Comparison of ENCODE assay signal across 18 mouse cellular contexts in genomic region chr2:164676916-164677685, GRCm38 (mm10). TPM values are rescaled to one million over a fixed set of nuclear protein-coding genes. Genes with fewer than 3 reads are reported as not detected.
"Had no signal": no experiment of that assay in that cellular context is flagged by ENCODE, and none has a peak within 500 bp of the region (broad histone marks: within the 10 kb centered on the region; RNA-seq: fewer than 3 reads in every experiment).

No protein-coding gene starts in this region.

- H3K27ac ChIP-seq: limb, embryonic 12.5 days; liver, embryonic 15.5 days; macrophage; midbrain, embryonic 13.5 days had no signal

- DNase-seq: kidney, adult 8-10 months; kidney, postnatal 36 days; liver; lung, embryonic 14.5 days; spleen, adult 18-20 months; thymus, postnatal 4 days had no signal

- H3K9me3 ChIP-seq: liver, embryonic 15.5 days had no signal

- ATAC-seq: intestine, embryonic 16.5 days; midbrain, embryonic 13.5 days had no signal

- H3K27me3 ChIP-seq: limb, embryonic 12.5 days; liver, embryonic 15.5 days; midbrain, embryonic 13.5 days had no signal

- H3K36me3 ChIP-seq: limb, embryonic 12.5 days; liver, embryonic 15.5 days; midbrain, embryonic 13.5 days had no signal

- H3K4me2 ChIP-seq: limb, embryonic 12.5 days; liver, embryonic 15.5 days; lung, embryonic 14.5 days; midbrain, embryonic 13.5 days had no signal

- H3K4me3 ChIP-seq: limb, embryonic 12.5 days; liver, embryonic 15.5 days; midbrain, embryonic 13.5 days had no signal

- H3K9ac ChIP-seq: limb, embryonic 12.5 days; liver, embryonic 15.5 days; lung, embryonic 14.5 days; midbrain, embryonic 13.5 days had no signal

RNA-seq across cellular contexts. Expression of gene Wfdc11, which starts 3.2 kb away (rescaled TPM):
- total RNA-seq: layer of hippocampus, adult 18-20 months; layer of hippocampus, postnatal 10 days; left cerebral cortex, postnatal 36 days; midbrain, postnatal 0 days had no signal
- polyA plus RNA-seq: intestine, embryonic 16.5 days; kidney, embryonic 16.5 days; limb, embryonic 12.5 days; liver, embryonic 15.5 days; lung, embryonic 14.5 days; macrophage; midbrain, embryonic 13.5 days; midbrain, postnatal 0 days; neural tube, embryonic 14.5 days; stomach, embryonic 14.5 days had no signal

RNA-seq across cellular contexts. Expression of gene Wfdc13, which starts 7.8 kb away (rescaled TPM):
- total RNA-seq: layer of hippocampus, adult 18-20 months; layer of hippocampus, postnatal 10 days; left cerebral cortex, postnatal 36 days; midbrain, postnatal 0 days had no signal
- polyA plus RNA-seq: limb, embryonic 12.5 days; liver, embryonic 15.5 days; lung, embryonic 14.5 days; macrophage; midbrain, embryonic 13.5 days; midbrain, postnatal 0 days; neural tube, embryonic 14.5 days had no signal

RNA-seq across cellular contexts. Expression of gene Wfdc9, which starts 20.7 kb away (rescaled TPM):
- total RNA-seq: layer of hippocampus, adult 18-20 months; layer of hippocampus, postnatal 10 days; left cerebral cortex, postnatal 36 days; midbrain, postnatal 0 days had no signal
- polyA plus RNA-seq: intestine, embryonic 16.5 days; kidney, embryonic 16.5 days; limb, embryonic 12.5 days; liver, embryonic 15.5 days; lung, embryonic 14.5 days; macrophage; midbrain, embryonic 13.5 days; midbrain, postnatal 0 days; neural tube, embryonic 14.5 days; stomach, embryonic 14.5 days had no signal

RNA-seq across cellular contexts. Expression of gene Spint4, which starts 21.2 kb away (rescaled TPM):
- total RNA-seq: layer of hippocampus, adult 18-20 months; layer of hippocampus, postnatal 10 days; left cerebral cortex, postnatal 36 days; midbrain, postnatal 0 days had no signal
- polyA plus RNA-seq: intestine, embryonic 16.5 days; limb, embryonic 12.5 days; liver, embryonic 15.5 days; lung, embryonic 14.5 days; macrophage; midbrain, embryonic 13.5 days; midbrain, postnatal 0 days; neural tube, embryonic 14.5 days; stomach, embryonic 14.5 days had no signal

RNA-seq across cellular contexts. Expression of gene Wfdc10, which starts 21.3 kb away (rescaled TPM):
- total RNA-seq: layer of hippocampus, adult 18-20 months; layer of hippocampus, postnatal 10 days; left cerebral cortex, postnatal 36 days had no signal
- polyA plus RNA-seq: intestine, embryonic 16.5 days; kidney, embryonic 16.5 days; limb, embryonic 12.5 days; liver, embryonic 15.5 days; lung, embryonic 14.5 days; macrophage; midbrain, embryonic 13.5 days; neural tube, embryonic 14.5 days had no signal
